Mouse (Mus musculus): ENCODE results near the gene Efna4. TPM values are rescaled to one million over a fixed set of nuclear protein-coding genes. Genes with fewer than 3 reads are reported as not detected.

Gene Efna4
- 0.36 and 0.56 TPM in 2 replicates for polyA plus RNA-seq (2015; fragmentation: Nextera tagmentation; extraction: Ambion mirVana)

- DNase-seq (peak; percentile 59), ATAC-seq (peak; percentile 73)
- Histone ChIP-seq H3K4me3 (ENCODE audit: low read depth, low read length) (peak within 1 kb of the TSS; percentile 66), H3K27me3 (ENCODE audit: insufficient read depth, low read length) (peaks cover 8% of the 10 kb centered on the region; the same call in 1 of the 2 replicates), H3K4me2 (ENCODE audit: low read depth, low read length) (peak within 1 kb of the TSS; percentile 86), H3K9ac (replicated peaks) (peak within 1 kb of the TSS; percentile 63), H3K9me3 (ENCODE audit: low read length) (no peaks in the 10 kb centered on the region), H3K4me1 (ENCODE audit: insufficient read depth) (peaks cover 11% of the 10 kb centered on the region), H3K27ac (ENCODE audit: low read depth) (no peak within 1 kb of the TSS), H3K36me3 (replicated peaks; ENCODE audit: insufficient read depth, low read length) (no peaks in the 10 kb centered on the region)
- WGBS (ENCODE audit: insufficient replicate concordance) = 5% methylated on average over 33 of the region's 44 CpGs
- no peak for TF ChIP-seq CTCF (IDR thresholded peaks at IDR 0.05; ENCODE audit: low read depth)
- no peak for TF ChIP-seq EP300 (IDR thresholded peaks at IDR 0.05; ENCODE audit: low read depth)
These were observed at the start of gene Efna4 for GRCm38 (mm10) chr3:89337721-89338578. Gene Efna4 (minus strand): TSS chr3:89338028.

GRCm38 (mm10) chr3:89386438-89387420, 48.9 kb upstream of the Efna4 start:
- ATAC-seq (no peak), DNase-seq (no peak)
- peaks cover 5% of the 10 kb centered on the region; the same call in 1 of the 2 replicates for H3K36me3 ChIP-seq (replicated peaks; ENCODE audit: insufficient read depth, low read length)
- H3K9ac ChIP-seq (replicated peaks) = peak overlapping the region; percentile 38
- peak overlapping the region; percentile 36 for H3K4me3 ChIP-seq (ENCODE audit: low read depth, low read length)
- H3K27me3 ChIP-seq (ENCODE audit: insufficient read depth, low read length) = peaks cover 1% of the 10 kb centered on the region
- no peaks in the 10 kb centered on the region for H3K9me3 ChIP-seq (ENCODE audit: low read length)
- TF ChIP-seq EP300 (IDR thresholded peaks at IDR 0.05; ENCODE audit: low read depth) (no peak), CTCF (IDR thresholded peaks at IDR 0.05; ENCODE audit: low read depth) (no peak)
- H3K27ac ChIP-seq (ENCODE audit: low read depth) = peak overlapping the region; percentile 99; the same call in 1 of the 2 replicates
- H3K4me2 ChIP-seq (ENCODE audit: low read depth, low read length) = peak overlapping the region; percentile 60
- H3K4me1 ChIP-seq (ENCODE audit: insufficient read depth) = peaks cover 49% of the 10 kb centered on the region
- WGBS (ENCODE audit: insufficient replicate concordance) = 65% methylated on average over 15 of the region's 17 CpGs

- DNase-seq (no peak), ATAC-seq (no peak)
- Histone ChIP-seq H3K27ac (ENCODE audit: low read depth) (peak overlapping the region; percentile 48), H3K36me3 (replicated peaks; ENCODE audit: insufficient read depth, low read length) (peaks cover 8% of the 10 kb centered on the region; the same call in 1 of the 2 replicates), H3K4me2 (ENCODE audit: low read depth, low read length) (peak overlapping the region; percentile 60), H3K4me3 (ENCODE audit: low read depth, low read length) (peak overlapping the region; percentile 36), H3K9ac (replicated peaks) (peak overlapping the region; percentile 26; the same call in 1 of the 2 replicates), H3K9me3 (ENCODE audit: low read length) (no peaks in the 10 kb centered on the region), H3K4me1 (ENCODE audit: insufficient read depth) (peaks cover 36% of the 10 kb centered on the region), H3K27me3 (ENCODE audit: insufficient read depth, low read length) (no peaks in the 10 kb centered on the region)
- 26% methylated on average over 11 of the region's 11 CpGs for WGBS (ENCODE audit: insufficient replicate concordance)
- TF ChIP-seq CTCF (IDR thresholded peaks at IDR 0.05; ENCODE audit: low read depth) = no peak
These were observed 47.6 kb upstream of the Efna4 start for GRCm38 (mm10) chr3:89385451-89385850.

GRCm38 (mm10) chr3:89384331-89385076, 46.7 kb upstream of the Efna4 start:
- WGBS (ENCODE audit: insufficient replicate concordance) = 69% methylated on average over 11 of the region's 12 CpGs
- H3K4me1 ChIP-seq (ENCODE audit: insufficient read depth) = peaks cover 27% of the 10 kb centered on the region
- peaks cover 11% of the 10 kb centered on the region for H3K36me3 ChIP-seq (replicated peaks; ENCODE audit: insufficient read depth, low read length)
- H3K27ac ChIP-seq (ENCODE audit: low read depth) = no peak overlapping the region; the same call in 1 of the 2 replicates
- no peak overlapping the region for H3K9ac ChIP-seq (replicated peaks)
- peak overlapping the region; percentile 60 for H3K4me2 ChIP-seq (ENCODE audit: low read depth, low read length)
- no peaks in the 10 kb centered on the region for H3K9me3 ChIP-seq (ENCODE audit: low read length)
- no peak for DNase-seq
- no peaks in the 10 kb centered on the region for H3K27me3 ChIP-seq (ENCODE audit: insufficient read depth, low read length)
- TF ChIP-seq CTCF (IDR thresholded peaks at IDR 0.05; ENCODE audit: low read depth) = no peak
- TF ChIP-seq EP300 (IDR thresholded peaks at IDR 0.05; ENCODE audit: low read depth) = no peak
- no peak for ATAC-seq
- peak overlapping the region; percentile 36 for H3K4me3 ChIP-seq (ENCODE audit: low read depth, low read length)

GRCm38 (mm10) chr3:89383651-89384255, 45.9 kb upstream of the Efna4 start:
- ATAC-seq = no peak
- DNase-seq = no peak
- WGBS (ENCODE audit: insufficient replicate concordance) = 66% methylated on average over 5 of the region's 5 CpGs

More at GRCm38 (mm10) chr3:89383651-89384255, 45.9 kb upstream of the Efna4 start:
- H3K27me3 ChIP-seq (ENCODE audit: insufficient read depth, low read length) = no peaks in the 10 kb centered on the region
- no peak overlapping the region for H3K4me2 ChIP-seq (ENCODE audit: low read depth, low read length)
- H3K9ac ChIP-seq (replicated peaks) = no peak overlapping the region
- H3K36me3 ChIP-seq (replicated peaks; ENCODE audit: insufficient read depth, low read length) = peaks cover 18% of the 10 kb centered on the region
- H3K4me3 ChIP-seq (ENCODE audit: low read depth, low read length) = no peak overlapping the region
- no peak overlapping the region for H3K27ac ChIP-seq (ENCODE audit: low read depth)
- no peak for TF ChIP-seq EP300 (IDR thresholded peaks at IDR 0.05; ENCODE audit: low read depth)
- no peak for TF ChIP-seq CTCF (IDR thresholded peaks at IDR 0.05; ENCODE audit: low read depth)
- peaks cover 24% of the 10 kb centered on the region for H3K4me1 ChIP-seq (ENCODE audit: insufficient read depth)
- no peaks in the 10 kb centered on the region for H3K9me3 ChIP-seq (ENCODE audit: low read length)

All from liver, postnatal 0 days (tissue).